Mouse (Mus musculus): Measurements from ENCODE around the gene Hspg2.

DNA sequence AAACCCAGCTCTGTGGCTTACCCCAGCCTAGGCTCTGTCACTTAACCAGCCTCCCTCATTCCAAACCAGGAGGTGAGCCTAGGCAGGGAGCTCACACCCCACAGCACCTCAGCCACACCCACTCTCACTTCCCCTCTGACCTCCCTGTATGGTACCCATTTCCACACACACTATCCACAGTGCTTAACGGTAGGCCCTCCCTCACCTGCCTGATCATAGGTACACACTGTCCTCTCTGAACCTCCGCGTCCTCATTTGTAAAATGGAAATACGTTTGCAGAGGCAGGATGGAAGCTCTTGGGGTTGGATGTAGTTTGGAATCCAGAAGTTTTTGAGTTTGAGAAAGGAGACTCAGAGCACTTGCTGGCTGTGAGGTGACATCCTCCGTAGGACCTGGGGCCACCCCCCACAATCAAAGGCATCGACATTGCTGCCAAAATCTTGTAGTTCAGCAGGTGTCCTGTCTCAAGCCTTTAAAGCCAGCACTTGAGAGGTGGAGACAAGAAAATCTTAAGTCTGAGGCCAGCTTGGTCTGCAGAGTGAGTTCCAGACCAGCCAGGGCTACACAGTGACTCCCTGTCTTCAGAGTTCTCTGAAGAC is 27.0 kb downstream of the Hspg2 start:
- TF ChIP-seq CTCF (IDR thresholded peaks at IDR 0.05; ENCODE audit: low read depth, low read length) (no peak), TAL1 (conservative IDR thresholded peaks at IDR 0.05; ENCODE audit: low read depth, low read length) (no peak), GATA1 (IDR thresholded peaks at IDR 0.05; ENCODE audit: borderline replicate concordance, low read length) (no peak), POLR2AphosphoS5 (IDR thresholded peaks at IDR 0.05; ENCODE audit: insufficient replicate concordance, low read depth, low read length) (no peak)
